Mouse (Mus musculus) liver, embryonic 13.5 days (tissue): ENCODE measurements around the gene Tal1. TPM values are rescaled to one million over a fixed set of nuclear protein-coding genes. Genes with fewer than 3 reads are reported as not detected.

ENCODE experiments used
- ATAC-seq: fragments of 200-750 bp; cut with Nextera tagmentation; 2 replicates; pipeline ENCODE4 v1.8.0; 2017; ENCODE audit warnings: low read depth, mild to moderate bottlenecking, moderate number of reproducible peaks, moderate library complexity
- DNase-seq: peaks from one replicate; pipeline ENCODE4 v3.0.0; 2022
- H3K27ac ChIP-seq: fragments of 300-500 bp; sonication (generic); 2 replicates; pipeline ENCODE4 v1.5.1; 2015; ENCODE audit warnings: moderate library complexity, mild to moderate bottlenecking, inconsistent platforms
- H3K27me3 ChIP-seq: fragments of 300-500 bp; sonication (generic); 2 replicates; pipeline ENCODE4 v1.6.1; 2015; ENCODE audit warnings: mild to moderate bottlenecking, inconsistent platforms
- H3K36me3 ChIP-seq: fragments of 300-500 bp; sonication (generic); 2 replicates; pipeline ENCODE4 v1.6.1; 2015; ENCODE audit warnings: mild to moderate bottlenecking, inconsistent platforms
- H3K4me1 ChIP-seq: fragments of 300-500 bp; sonication (generic); replicated peaks from 2 replicates; pipeline ENCODE4 v1.6.1; 2015; ENCODE audit warnings: inconsistent platforms
- H3K4me2 ChIP-seq: fragments of 300-500 bp; sonication (generic); 2 replicates; pipeline ENCODE4 v1.6.1; 2015; ENCODE audit warnings: inconsistent platforms, mild to moderate bottlenecking, moderate library complexity
- H3K4me3 ChIP-seq: fragments of 300-500 bp; sonication (generic); replicated peaks from 2 replicates; pipeline ENCODE4 v1.5.1; 2015; ENCODE audit warnings: mild to moderate bottlenecking, inconsistent platforms
- H3K9ac ChIP-seq: fragments of 300-500 bp; sonication (generic); 2 replicates; pipeline ENCODE4 v1.6.1; 2015; ENCODE audit warnings: mild to moderate bottlenecking, inconsistent platforms
- H3K9me3 ChIP-seq: fragments of 300-500 bp; sonication (generic); replicated peaks from 2 replicates; pipeline ENCODE4 v1.6.1; 2016; ENCODE audit warnings: inconsistent platforms
- WGBS: fragments of 180-500 bp; shearing (Covaris S2); methylation state at CpG from one replicate; pipeline ENCODE4 v1.1.7; 2015; ENCODE audit not compliant: insufficient replicate concordance; 5-methylcytosine and 5-hydroxymethylcytosine counted together
- polyA plus RNA-seq: library from polyadenylated mRNA; unstranded; fragments of >200 nt; fragmentation: Nextera tagmentation; extraction: Ambion mirVana; gene quantifications from 2 replicates; pipeline ENCODE4 v1.2.1, GENCODE M21; 2015

The Tal1 gene
- 29.3 and 31.5 TPM in 2 replicates for polyA plus RNA-seq

GRCm38 (mm10) chr4:115056371-115056920 lies at the start of gene Tal1:
TSS of gene Tal1 (plus strand) at chr4:115056426.
- peak; percentile 80 for ATAC-seq
- Histone ChIP-seq H3K36me3 (peaks cover 8% of the 10 kb centered on the region; the same call in 1 of the 2 replicates), H3K9ac (peak within 1 kb of the TSS; percentile 98), H3K4me3 (peak within 1 kb of the TSS; percentile 74), H3K27ac (peak within 1 kb of the TSS; percentile 99), H3K4me1 (peaks cover 51% of the 10 kb centered on the region), H3K4me2 (peak within 1 kb of the TSS; percentile 99), H3K9me3 (no peaks in the 10 kb centered on the region), H3K27me3 (peaks cover 27% of the 10 kb centered on the region; the same call in 1 of the 2 replicates)
- under 1% methylated on average over 60 of the region's 60 CpGs for WGBS
- DNase-seq: peak; percentile 90

- ATAC-seq (no peak; the same call in 1 of the 2 replicates), DNase-seq (no peak)
- H3K9ac ChIP-seq: no peak overlapping the region
- H3K4me3 ChIP-seq: no peak overlapping the region
- no peaks in the 10 kb centered on the region for H3K4me1 ChIP-seq
- H3K27me3 ChIP-seq: no peaks in the 10 kb centered on the region
- no peak overlapping the region for H3K27ac ChIP-seq
- WGBS: 81% methylated on average over 3 of the region's 3 CpGs
- no peaks in the 10 kb centered on the region for H3K9me3 ChIP-seq
- peaks cover 93% of the 10 kb centered on the region for H3K36me3 ChIP-seq
- H3K4me2 ChIP-seq: no peak overlapping the region
Measured at GRCm38 (mm10) chr4:115014276-115014675, 42.0 kb upstream of the Tal1 start.

DNA sequence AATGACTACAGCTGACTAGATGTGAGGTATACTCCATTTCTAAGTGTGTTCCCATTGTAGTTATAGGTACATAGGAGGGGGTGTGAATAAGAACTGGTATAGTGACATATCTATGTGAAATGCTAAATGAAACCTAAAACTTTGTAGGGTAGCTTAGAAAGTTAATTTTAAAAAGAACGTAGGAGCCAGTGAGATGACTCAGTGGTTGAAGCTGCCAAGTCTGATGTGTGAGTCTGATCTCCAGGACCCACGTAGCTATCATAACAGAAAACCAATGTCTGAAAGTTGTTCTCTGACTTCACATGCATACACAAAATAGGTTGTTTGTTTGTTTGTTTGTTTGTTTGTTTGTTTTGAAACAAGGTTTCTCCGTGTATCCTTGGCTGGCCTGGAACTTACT lies 36.2 kb upstream of the Tal1 start:
- Histone ChIP-seq H3K4me3 (no peak overlapping the region), H3K9me3 (no peaks in the 10 kb centered on the region), H3K27ac (no peak overlapping the region), H3K4me2 (no peak overlapping the region), H3K27me3 (no peaks in the 10 kb centered on the region), H3K36me3 (peaks cover 93% of the 10 kb centered on the region), H3K9ac (no peak overlapping the region), H3K4me1 (no peaks in the 10 kb centered on the region)
- ATAC-seq: no peak
- DNase-seq: no peak
- WGBS: 95% methylated on average over 3 of the region's 3 CpGs

GRCm38 (mm10) chr4:115035043-115035442 lies 21.2 kb upstream of the Tal1 start:
- H3K9ac ChIP-seq: no peak overlapping the region
- no peak for ATAC-seq
- no peaks in the 10 kb centered on the region for H3K4me1 ChIP-seq

DNA sequence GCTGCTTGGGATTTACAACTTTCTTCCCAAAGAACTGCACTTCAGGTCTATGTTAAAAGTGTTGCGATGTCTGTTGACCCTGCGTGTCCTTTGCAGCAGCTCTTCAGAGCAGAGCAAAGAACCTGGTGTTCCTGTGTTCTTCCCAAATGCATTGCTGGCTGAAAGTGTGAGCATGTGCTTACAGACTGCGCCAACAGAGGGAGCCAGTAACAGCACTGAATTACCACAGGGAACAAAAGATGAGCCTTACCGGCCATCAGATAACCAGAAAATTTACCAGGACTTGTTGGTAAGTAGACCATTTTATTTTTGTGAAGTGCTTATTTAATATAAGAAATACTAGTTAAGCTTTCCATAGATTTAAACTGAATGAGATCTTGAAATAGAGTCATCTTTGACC lies 18.0 kb upstream of the Tal1 start:
- Histone ChIP-seq H3K4me1 (no peaks in the 10 kb centered on the region), H3K4me2 (no peak overlapping the region), H3K27ac (no peak overlapping the region), H3K4me3 (no peak overlapping the region), H3K36me3 (peaks cover 79% of the 10 kb centered on the region), H3K9me3 (no peaks in the 10 kb centered on the region), H3K27me3 (no peaks in the 10 kb centered on the region), H3K9ac (no peak overlapping the region)
- DNase-seq (peak; percentile 44), ATAC-seq (no peak)
- WGBS: 28% methylated on average over 4 of the region's 4 CpGs

More at GRCm38 (mm10) chr4:115035043-115035442, 21.2 kb upstream of the Tal1 start:
- no peak overlapping the region for H3K4me2 ChIP-seq
- H3K27me3 ChIP-seq: no peaks in the 10 kb centered on the region
- no peaks in the 10 kb centered on the region for H3K9me3 ChIP-seq
- no peak overlapping the region for H3K27ac ChIP-seq
- H3K36me3 ChIP-seq: peaks cover 80% of the 10 kb centered on the region
- no peak overlapping the region for H3K4me3 ChIP-seq
- 50% methylated on average over 6 of the region's 6 CpGs for WGBS
- DNase-seq: no peak

- WGBS: 79% methylated on average over 3 of the region's 3 CpGs
- H3K9ac ChIP-seq: no peak overlapping the region
- ATAC-seq: no peak
- peak overlapping the region; percentile 25; the same call in 1 of the 2 replicates for H3K27ac ChIP-seq
- no peak overlapping the region for H3K4me2 ChIP-seq
- DNase-seq: no peak
- H3K4me3 ChIP-seq: no peak overlapping the region
- no peaks in the 10 kb centered on the region for H3K27me3 ChIP-seq
- no peaks in the 10 kb centered on the region for H3K9me3 ChIP-seq
- peaks cover 38% of the 10 kb centered on the region for H3K36me3 ChIP-seq
- peaks cover 41% of the 10 kb centered on the region for H3K4me1 ChIP-seq
Measured at GRCm38 (mm10) chr4:115045621-115046020, 10.6 kb upstream of the Tal1 start.

DNA sequence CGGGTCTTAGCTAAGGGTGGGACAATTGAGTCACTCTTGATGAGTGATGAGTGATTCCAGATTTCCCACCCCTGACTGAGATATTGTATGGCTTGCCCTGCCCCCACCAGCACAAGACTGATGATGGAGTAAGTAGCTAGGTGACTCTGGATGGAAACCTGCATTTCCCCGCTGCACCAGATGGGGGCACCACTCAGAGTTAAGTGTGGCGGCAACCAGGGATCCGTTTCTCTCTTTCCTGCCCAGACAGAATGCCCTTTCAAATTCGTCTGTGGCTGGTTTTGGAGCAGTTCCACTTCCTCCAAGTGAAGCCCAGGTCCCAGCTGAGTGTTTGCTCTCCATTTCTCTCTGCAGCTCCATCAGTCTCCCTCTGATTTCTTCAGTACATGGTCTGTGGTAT lies 8.5 kb upstream of the Tal1 start:
- peak overlapping the region; percentile 82 for H3K9ac ChIP-seq
- peaks cover 17% of the 10 kb centered on the region for H3K36me3 ChIP-seq
- ATAC-seq (peak; percentile 77), DNase-seq (peak; percentile 85)
- no peaks in the 10 kb centered on the region for H3K9me3 ChIP-seq
- H3K27ac ChIP-seq: peak overlapping the region; percentile 95
- 3% methylated on average over 5 of the region's 5 CpGs for WGBS
- H3K4me1 ChIP-seq: peaks cover 61% of the 10 kb centered on the region
- H3K4me2 ChIP-seq: peak overlapping the region; percentile 84
- H3K4me3 ChIP-seq: peak overlapping the region; percentile 55
- peaks cover 6% of the 10 kb centered on the region; the same call in 1 of the 2 replicates for H3K27me3 ChIP-seq

GRCm38 (mm10) chr4:115048190-115048589 lies 8.0 kb upstream of the Tal1 start:
- Histone ChIP-seq H3K4me3 (peak overlapping the region; percentile 55), H3K27me3 (peaks cover 6% of the 10 kb centered on the region; the same call in 1 of the 2 replicates), H3K27ac (peak overlapping the region; percentile 95), H3K9me3 (no peaks in the 10 kb centered on the region), H3K36me3 (peaks cover 14% of the 10 kb centered on the region), H3K4me1 (peaks cover 66% of the 10 kb centered on the region), H3K9ac (peak overlapping the region; percentile 82), H3K4me2 (peak overlapping the region; percentile 84)
- ATAC-seq: peak; percentile 86
- peak; percentile 69 for DNase-seq
- 9% methylated on average over 8 of the region's 8 CpGs for WGBS

- 82% methylated on average over 5 of the region's 5 CpGs for WGBS
- no peak for DNase-seq
- peaks cover 16% of the 10 kb centered on the region; the same call in 1 of the 2 replicates for H3K27me3 ChIP-seq
- H3K4me3 ChIP-seq: no peak overlapping the region
- H3K9ac ChIP-seq: no peak overlapping the region
- H3K4me1 ChIP-seq: peaks cover 95% of the 10 kb centered on the region
- ATAC-seq: no peak
- no peaks in the 10 kb centered on the region for H3K9me3 ChIP-seq
- no peak overlapping the region for H3K4me2 ChIP-seq
- H3K36me3 ChIP-seq: no peaks in the 10 kb centered on the region
- peak overlapping the region; percentile 95 for H3K27ac ChIP-seq
Measured at GRCm38 (mm10) chr4:115051245-115051644, 5.0 kb upstream of the Tal1 start.

DNA sequence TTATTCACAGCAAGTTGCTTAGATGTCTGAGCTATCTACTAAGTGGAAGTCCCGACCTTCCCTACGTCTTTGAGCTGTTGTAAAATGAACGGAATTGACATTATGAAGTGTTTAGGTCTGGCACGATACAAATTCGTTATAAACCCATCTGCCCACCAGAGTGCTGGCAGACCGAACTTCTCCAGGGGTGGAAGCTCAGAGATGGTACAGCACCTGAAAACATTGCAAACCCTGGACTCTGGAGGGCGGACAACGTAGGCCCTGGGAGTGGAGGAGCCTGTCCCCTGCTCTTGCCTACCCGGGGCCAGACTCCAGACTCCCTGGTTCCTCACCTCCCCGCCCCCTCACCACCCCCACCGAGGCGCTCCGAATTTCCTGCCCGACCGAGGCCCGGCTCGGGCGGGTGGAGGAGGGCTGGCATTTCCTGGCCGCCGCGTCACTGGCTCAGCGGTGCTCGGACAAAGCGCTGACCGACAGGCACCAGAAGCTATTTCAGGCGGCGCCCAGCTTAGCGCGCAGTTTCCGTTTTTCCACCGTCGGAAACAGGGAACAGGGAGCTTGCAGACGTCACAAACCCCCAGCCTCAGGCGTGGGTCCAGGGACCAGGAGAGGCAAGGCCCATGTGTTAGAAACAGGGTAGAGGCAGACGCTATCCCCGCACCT lies 3.8 kb upstream of the Tal1 start:
- Histone ChIP-seq H3K27ac (peak overlapping the region; percentile 95), H3K4me2 (peak overlapping the region; percentile 72), H3K36me3 (no peaks in the 10 kb centered on the region), H3K4me3 (peak overlapping the region; percentile 51), H3K4me1 (peaks cover 90% of the 10 kb centered on the region), H3K27me3 (peaks cover 16% of the 10 kb centered on the region; the same call in 1 of the 2 replicates), H3K9me3 (no peaks in the 10 kb centered on the region), H3K9ac (peak overlapping the region; percentile 78)
- peak; percentile 7; the same call in 1 of the 2 replicates for ATAC-seq
- 5% methylated on average over 36 of the region's 36 CpGs for WGBS
- no peak for DNase-seq

GRCm38 (mm10) chr4:115055044-115055443 lies 1.2 kb upstream of the Tal1 start:
- Histone ChIP-seq H3K4me1 (peaks cover 64% of the 10 kb centered on the region), H3K4me3 (no peak overlapping the region), H3K36me3 (no peaks in the 10 kb centered on the region), H3K27me3 (peaks cover 20% of the 10 kb centered on the region; the same call in 1 of the 2 replicates), H3K9me3 (no peaks in the 10 kb centered on the region), H3K4me2 (peak overlapping the region; percentile 99), H3K9ac (peak overlapping the region; percentile 98), H3K27ac (peak overlapping the region; percentile 99)
- WGBS: 7% methylated on average over 2 of the region's 2 CpGs
- no peak for ATAC-seq
- no peak for DNase-seq
